Mouse (Mus musculus): ENCODE measurements around the gene 3110040M04Rik. TPM values are rescaled to one million over a fixed set of nuclear protein-coding genes. Genes with fewer than 3 reads are reported as not detected.

The 3110040M04Rik gene
- total and polyA plus RNA-seq, 3 experiments = 0.19 to 0.25 TPM; not detected in 1

DNA sequence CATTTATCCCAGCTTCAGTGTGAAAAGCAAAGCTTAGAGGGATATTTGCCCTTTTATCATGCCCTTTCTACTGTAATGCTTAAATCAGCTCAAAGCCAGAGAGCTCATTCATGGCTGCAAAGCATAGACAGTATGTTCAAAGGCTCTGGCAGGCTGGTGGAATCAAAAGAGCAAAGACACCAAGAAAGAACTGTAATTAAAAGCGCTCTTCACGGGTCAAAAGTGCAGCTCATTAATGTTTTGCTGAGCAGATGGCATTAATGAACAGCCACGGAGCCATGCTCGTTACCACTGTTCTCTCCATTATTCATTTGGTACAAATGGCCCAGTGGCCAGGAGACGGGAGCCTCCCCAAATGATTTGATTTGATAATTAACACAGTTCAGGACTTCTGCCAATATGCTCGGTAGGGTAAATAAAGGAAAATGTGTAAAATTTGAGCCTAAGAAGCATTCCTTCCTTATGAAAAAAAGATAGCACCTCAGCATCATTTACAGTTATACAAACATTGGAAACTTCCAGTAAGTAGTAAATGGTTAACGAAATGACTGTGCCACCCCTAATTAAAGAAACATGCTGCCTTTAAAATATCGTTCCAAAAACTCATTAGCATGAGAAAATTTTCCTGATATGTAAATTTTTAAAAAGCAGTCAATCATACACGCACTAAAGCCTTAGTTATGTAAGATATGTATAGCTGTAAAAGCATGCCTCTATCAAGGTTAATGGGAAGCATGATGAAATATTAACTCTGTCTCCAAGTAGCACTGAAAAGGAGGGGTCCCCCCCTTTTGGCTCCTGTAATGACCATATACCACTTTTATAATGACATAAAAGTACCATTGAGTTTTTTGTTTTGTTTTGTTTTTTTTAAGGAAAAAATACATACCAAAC lies 45.7 kb upstream of the 3110040M04Rik start:
- peaks cover 6 to 8% of the 10 kb centered on the region in 2 experiments for H3K4me1 ChIP-seq (ENCODE audit: control insufficient read depth in 1 of 2, insufficient read depth in 2 of 2, low read length in 2 of 2)
- peaks cover 0 to 9% of the 10 kb centered on the region in 2 experiments; a peak in 2 of 4 replicates for H3K36me3 ChIP-seq (ENCODE audit: control insufficient read depth in 1 of 2, insufficient read depth in 2 of 2, low read length in 2 of 2)
- H3K79me2 ChIP-seq (ENCODE audit: control insufficient read depth, insufficient read depth, low read length, poor library complexity) = no peaks in the 10 kb centered on the region
- no peaks in the 10 kb centered on the region for H3K27me3 ChIP-seq (ENCODE audit: control insufficient read depth in 1 of 2, insufficient read depth in 2 of 2, low read length in 2 of 2)
- no peak overlapping the region for H3K27ac ChIP-seq (ENCODE audit: control insufficient read depth, low read depth, low read length)
- TF ChIP-seq GATA1 (IDR thresholded peaks at IDR 0.05; ENCODE audit: low read depth, low read length) = no peak
- TF ChIP-seq ZNF384 (IDR thresholded peaks at IDR 0.05; ENCODE audit: low read depth, low read length) = no peak
- no peak for TF ChIP-seq USF2 (IDR thresholded peaks at IDR 0.05; ENCODE audit: borderline replicate concordance in 1 of 2, insufficient read depth in 1 of 2, low read depth in 1 of 2, low read length in 2 of 2)
- TF ChIP-seq BHLHE40 (IDR thresholded peaks at IDR 0.05; ENCODE audit: borderline replicate concordance, low read depth, low read length) = no peak
- no peak for TF ChIP-seq ELF1 (IDR thresholded peaks at IDR 0.05; ENCODE audit: low read depth, low read length)
- TF ChIP-seq E2F4 (IDR thresholded peaks at IDR 0.05; ENCODE audit: borderline replicate concordance, low read depth, low read length) = no peak
- TF ChIP-seq MYC (IDR thresholded peaks at IDR 0.05; ENCODE audit: low read depth, low read length) = no peak
- TF ChIP-seq HCFC1 (IDR thresholded peaks at IDR 0.05; ENCODE audit: low read depth, low read length) = no peak
- no peak for TF ChIP-seq POLR2A (IDR thresholded peaks at IDR 0.05; ENCODE audit: control insufficient read depth in 1 of 2, insufficient read depth in 1 of 2, low read depth in 1 of 2, low read length in 2 of 2, poor library complexity in 1 of 2)
- TF ChIP-seq NELFE (IDR thresholded peaks at IDR 0.05; ENCODE audit: low read depth, low read length) = no peak
- TF ChIP-seq NRF1 (IDR thresholded peaks at IDR 0.05; ENCODE audit: insufficient read depth, low read depth, low read length, poor library complexity, severe bottlenecking) = no peak
- no peak for DNase-seq (ENCODE audit: low read depth, low spot score)
- H3K4me3 ChIP-seq (ENCODE audit: control insufficient read depth in 1 of 2, insufficient read depth in 1 of 2, low read depth in 2 of 2, low read length in 2 of 2) = no peak overlapping the region
- H3K9me3 ChIP-seq (replicated peaks; ENCODE audit: insufficient read depth, low read length) = no peaks in the 10 kb centered on the region
- no peak overlapping the region for H3K9ac ChIP-seq (ENCODE audit: control insufficient read depth, low read depth, low read length, poor library complexity, severe bottlenecking)

DNA sequence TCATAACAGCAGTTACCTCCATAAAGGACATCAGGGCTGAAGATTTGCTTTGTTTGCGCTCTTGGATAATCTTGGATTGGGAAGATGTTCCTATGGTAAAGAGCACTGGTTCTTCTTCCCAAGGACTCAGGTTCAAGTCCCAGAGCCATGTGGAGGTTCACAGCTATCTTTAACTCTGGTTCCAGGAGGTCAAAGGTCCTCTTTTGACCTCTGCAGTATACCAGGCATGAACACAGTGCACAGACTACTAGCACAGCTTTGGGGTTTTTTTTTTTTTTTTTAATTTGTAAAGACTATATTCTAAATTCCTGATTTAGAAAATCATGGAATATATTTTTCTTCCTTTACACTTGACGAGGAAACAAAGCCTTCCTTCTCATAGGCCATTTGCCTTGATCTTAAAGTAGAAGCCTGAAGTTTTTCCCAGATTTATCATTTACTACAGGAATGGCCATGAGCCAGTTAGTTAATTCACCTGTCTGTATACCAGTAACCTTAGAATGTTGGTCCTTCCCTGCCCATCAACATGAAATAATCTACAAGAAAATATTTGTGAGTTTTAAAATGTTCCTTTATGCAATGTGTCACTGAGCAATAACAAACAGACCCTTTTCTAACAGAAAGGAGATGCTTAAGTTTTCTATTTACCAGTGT lies 44.9 kb upstream of the 3110040M04Rik start:
- Histone ChIP-seq H3K27ac (ENCODE audit: control insufficient read depth, low read depth, low read length) (no peak overlapping the region), H3K27me3 (ENCODE audit: control insufficient read depth in 1 of 2, insufficient read depth in 2 of 2, low read length in 2 of 2) (no peaks in the 10 kb centered on the region), H3K79me2 (ENCODE audit: control insufficient read depth, insufficient read depth, low read length, poor library complexity) (no peaks in the 10 kb centered on the region), H3K36me3 (ENCODE audit: control insufficient read depth in 1 of 2, insufficient read depth in 2 of 2, low read length in 2 of 2) (peaks cover 0 to 9% of the 10 kb centered on the region in 2 experiments; a peak in 2 of 4 replicates), H3K4me3 (ENCODE audit: control insufficient read depth in 1 of 2, insufficient read depth in 1 of 2, low read depth in 2 of 2, low read length in 2 of 2) (no peak overlapping the region), H3K9ac (ENCODE audit: control insufficient read depth, low read depth, low read length, poor library complexity, severe bottlenecking) (no peak overlapping the region), H3K9me3 (replicated peaks; ENCODE audit: insufficient read depth, low read length) (no peaks in the 10 kb centered on the region), H3K4me1 (ENCODE audit: control insufficient read depth in 1 of 2, insufficient read depth in 2 of 2, low read length in 2 of 2) (peaks cover 6 to 8% of the 10 kb centered on the region in 2 experiments)
- no peak for DNase-seq (ENCODE audit: low read depth, low spot score)
- no peak for TF ChIP-seq POLR2AphosphoS5 (IDR thresholded peaks at IDR 0.05; ENCODE audit: borderline replicate concordance, low read depth, low read length)
- no peak for TF ChIP-seq USF2 (IDR thresholded peaks at IDR 0.05; ENCODE audit: borderline replicate concordance in 1 of 2, insufficient read depth in 1 of 2, low read depth in 1 of 2, low read length in 2 of 2)
- TF ChIP-seq ZMIZ1 (IDR thresholded peaks at IDR 0.05; ENCODE audit: low read depth, low read length) = no peak
- TF ChIP-seq RCOR1 (IDR thresholded peaks at IDR 0.05; ENCODE audit: low read depth, low read length) = no peak
- no peak for TF ChIP-seq SMC3 (IDR thresholded peaks at IDR 0.05; ENCODE audit: low read depth, low read length)
- no peak for TF ChIP-seq JUND (IDR thresholded peaks at IDR 0.05; ENCODE audit: low read depth, low read length)
- no peak for TF ChIP-seq BHLHE40 (IDR thresholded peaks at IDR 0.05; ENCODE audit: borderline replicate concordance, low read depth, low read length)
- no peak for TF ChIP-seq TBP (IDR thresholded peaks at IDR 0.05; ENCODE audit: low read depth, low read length)
- TF ChIP-seq CHD2 (IDR thresholded peaks at IDR 0.05; ENCODE audit: low read length) = no peak

Measured in MEL (cell line).